Mouse (Mus musculus): ENCODE data around the gene Rps18.
A peak's percentile ranks its signal among the peaks of the same experiment; 100 is the strongest.
"Not testable (repeated sequence)": the region's sequence is repeated elsewhere in the genome, so short reads cannot be mapped to it uniquely, and the experiment has no call there.

Rps18 gene

DNA sequence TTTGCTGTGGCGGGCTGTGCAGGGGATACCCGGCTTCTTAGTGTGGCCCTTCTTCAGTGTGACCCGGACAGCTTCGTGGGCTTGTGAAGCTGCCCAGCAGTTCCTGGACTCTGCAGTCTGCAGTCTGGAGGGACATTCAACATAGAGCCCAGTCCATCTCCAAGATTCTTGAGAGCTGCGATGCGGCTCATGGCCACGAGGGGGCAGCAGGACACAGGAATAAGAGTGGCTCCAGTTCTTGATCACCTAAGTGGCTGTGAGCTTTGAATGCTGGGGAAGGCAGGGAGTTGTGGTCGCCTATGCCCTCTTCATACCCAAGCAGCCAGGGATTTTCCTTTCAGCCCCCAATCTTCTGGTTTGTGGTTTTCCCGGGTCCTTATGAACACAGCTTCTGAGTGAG is 12.7 kb upstream of the Rps18 start:
- peak; percentile 88 for DNase-seq

DNA sequence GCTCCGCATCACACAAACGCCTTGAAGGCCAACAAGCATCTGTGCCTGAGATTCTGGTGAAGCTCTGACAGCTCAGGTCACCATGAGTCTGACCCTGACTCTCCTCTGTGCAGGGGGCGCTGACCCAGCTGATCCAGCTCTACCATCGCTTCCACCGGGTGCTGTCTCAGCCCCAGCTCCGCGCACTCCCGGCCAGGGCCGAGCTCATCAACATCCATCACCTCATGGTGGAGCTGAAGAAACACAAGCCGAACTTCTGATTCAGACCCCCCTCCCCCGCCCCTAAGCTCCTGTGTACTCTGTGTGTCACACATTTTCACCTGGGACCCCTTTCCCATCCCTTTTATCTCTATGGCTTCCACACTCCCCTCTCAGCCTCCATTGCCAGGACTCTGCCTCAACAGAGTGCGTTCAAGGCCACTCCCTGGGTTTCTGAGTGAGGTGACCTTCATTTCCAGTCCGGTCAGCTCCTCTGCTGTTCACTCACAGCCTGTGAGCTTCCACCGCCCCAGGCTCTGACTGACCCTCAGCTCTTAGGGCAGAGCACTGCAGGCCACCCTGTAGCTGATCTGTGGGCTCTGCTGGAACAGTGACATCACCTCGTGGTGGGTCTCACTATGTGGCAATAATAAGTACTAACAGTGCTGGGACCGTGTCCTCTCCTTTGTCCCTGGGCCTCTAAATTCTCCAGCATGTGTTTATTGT is 10.2 kb upstream of the Rps18 start:
- DNase-seq: no peak

DNA sequence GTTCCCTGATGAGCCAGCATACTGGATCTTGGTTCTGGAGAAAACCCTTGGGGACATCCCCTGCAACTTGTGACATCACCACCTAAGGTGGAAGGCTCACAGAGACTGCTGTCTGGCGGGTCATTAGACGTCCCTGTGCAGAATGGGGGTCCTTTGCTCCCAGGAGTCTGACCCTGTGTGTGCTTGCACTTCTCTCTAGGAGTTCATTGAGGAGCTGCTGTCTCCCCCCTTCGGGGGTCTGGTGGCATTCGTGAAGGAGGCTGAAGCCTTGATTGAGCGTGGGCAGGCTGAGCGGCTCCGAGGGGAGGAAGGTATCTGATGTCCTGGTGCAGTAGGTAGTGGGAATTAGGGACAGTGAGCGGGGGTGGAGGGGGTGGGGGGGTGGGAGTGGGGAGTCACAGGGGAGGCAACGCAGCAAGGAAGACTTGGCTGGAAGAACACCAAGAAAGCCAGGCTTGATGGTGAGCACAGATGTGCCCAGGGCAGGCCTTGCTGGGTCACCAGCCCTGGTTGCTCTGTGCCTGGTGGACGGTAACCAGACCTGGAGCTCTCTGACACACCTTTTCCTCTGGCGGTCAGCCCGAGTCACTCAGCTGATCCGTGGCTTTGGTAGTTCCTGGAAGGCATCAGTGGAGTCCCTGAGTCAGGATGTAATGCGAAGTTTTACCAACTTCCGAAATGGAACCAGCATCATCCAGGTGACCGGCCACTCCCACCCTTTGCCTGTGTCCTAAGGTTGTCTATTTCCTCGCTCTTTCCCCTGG is 9.5 kb upstream of the Rps18 start:
- DNase-seq: no peak

DNA sequence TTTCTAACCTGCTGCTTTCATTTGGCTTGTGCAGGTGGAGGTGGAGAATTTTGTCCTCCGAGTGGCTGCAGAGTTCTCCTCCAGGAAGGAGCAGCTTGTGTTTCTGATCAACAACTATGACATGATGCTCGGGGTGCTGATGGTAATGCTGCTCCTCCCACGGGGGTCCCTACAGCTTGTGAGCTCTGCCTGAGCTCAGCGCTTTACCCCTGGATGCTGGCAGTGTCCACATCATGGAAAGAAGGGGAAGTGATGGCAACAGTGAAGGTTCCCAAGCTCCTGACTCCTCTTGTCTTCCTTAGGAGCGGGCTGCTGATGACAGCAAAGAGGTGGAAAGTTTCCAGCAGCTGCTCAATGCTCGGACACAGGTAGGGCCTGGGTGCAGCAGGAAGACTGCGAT is 7.1 kb upstream of the Rps18 start:
- DNase-seq: no peak

DNA sequence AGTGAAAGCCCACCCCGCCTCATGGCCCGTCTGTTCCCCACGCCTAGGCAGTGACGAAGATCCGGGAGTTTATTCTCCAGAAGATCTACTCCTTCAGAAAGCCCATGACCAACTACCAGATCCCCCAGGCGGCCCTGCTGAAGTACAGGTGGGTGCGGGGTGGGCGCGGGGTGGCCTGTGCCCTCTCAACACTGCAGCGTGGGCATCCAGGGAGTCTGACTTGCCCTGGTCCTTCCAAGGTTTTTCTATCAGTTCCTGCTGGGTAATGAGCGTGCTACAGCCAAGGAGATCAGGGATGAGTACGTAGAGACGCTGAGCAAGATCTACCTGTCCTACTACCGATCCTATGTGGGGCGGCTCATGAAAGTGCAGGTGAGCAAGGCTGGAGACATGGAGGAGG is 4.1 kb upstream of the Rps18 start:
- no peak for DNase-seq

DNA sequence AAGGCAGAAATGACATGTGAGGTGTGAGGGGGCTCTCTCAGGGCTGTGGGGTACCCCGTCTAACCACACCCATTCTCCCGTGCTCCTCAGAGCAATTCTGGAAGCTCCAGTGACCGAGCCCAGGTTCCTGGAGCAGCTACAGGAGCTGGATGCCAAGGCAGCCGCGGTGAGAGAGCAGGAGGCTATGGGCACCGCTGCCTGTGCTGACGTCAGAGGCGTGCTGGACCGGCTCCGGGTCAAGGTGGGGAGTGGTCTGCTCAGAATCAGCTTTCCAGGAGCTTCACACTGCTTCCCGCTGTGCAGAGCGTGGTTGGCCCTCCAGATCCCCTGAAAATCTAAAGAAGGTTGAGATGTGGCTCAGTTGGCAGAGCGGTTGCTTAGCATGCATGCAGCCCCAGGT is 3.3 kb upstream of the Rps18 start:
- DNase-seq: peak; percentile 29

DNA sequence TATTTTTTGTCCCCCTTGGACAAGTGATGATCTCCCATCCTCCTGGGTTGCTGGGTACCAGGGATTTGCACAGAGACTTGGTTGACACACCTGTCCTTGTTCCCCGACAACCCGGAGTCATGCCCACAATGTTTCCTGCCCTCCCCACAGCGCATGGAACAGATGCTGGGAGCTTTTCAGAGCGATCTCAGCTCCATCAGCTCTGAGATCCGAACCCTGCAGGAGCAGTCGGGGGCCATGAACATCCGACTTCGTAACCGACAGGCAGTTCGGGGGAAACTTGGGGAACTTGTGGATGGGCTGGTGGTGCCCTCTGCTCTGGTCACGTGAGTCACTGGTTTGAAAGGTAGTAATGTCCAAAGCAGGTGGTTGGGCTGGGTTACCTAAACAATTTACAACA is 2.6 kb upstream of the Rps18 start:
- DNase-seq: no peak

DNA sequence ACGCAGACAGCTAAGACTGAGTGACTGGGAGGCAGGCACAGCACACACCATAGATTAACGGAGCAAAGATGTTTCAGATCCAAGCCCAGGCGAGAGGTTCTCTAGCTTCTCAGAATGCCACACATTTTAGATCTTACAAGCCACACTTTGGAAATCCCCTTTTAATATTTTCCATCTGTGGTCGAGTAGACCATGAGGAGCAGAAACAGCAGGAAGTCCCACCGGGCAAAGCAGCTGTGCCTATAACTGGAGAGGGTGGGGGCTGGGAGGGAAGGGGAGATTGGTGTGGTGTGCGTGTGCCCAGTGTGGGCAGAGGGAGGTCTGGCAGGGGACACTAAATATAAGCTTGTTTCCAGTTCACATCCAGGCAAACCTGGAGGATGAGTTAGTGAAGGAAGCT is 1.7 kb upstream of the Rps18 start:
- no peak for DNase-seq

DNA sequence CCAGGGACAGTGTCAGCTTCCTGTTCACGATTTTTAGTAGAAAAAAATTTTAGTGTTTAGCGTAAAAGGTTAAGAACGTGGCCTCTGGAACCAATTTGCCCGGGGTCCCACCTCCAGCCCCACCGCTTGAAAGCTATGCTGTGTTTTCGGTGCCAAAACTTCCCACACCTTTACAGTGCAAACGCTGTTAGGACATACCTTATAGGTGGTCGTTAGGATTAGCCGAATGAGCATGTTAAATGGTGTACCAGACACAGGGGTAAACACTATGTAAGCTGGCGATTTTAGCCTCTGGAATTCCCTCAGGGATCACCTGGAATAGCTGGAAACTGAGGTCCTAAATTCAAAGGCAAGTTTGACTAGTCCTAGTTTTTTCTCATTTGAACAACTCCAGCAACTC is 535 bp upstream of the Rps18 start:
- no peak for DNase-seq

DNA sequence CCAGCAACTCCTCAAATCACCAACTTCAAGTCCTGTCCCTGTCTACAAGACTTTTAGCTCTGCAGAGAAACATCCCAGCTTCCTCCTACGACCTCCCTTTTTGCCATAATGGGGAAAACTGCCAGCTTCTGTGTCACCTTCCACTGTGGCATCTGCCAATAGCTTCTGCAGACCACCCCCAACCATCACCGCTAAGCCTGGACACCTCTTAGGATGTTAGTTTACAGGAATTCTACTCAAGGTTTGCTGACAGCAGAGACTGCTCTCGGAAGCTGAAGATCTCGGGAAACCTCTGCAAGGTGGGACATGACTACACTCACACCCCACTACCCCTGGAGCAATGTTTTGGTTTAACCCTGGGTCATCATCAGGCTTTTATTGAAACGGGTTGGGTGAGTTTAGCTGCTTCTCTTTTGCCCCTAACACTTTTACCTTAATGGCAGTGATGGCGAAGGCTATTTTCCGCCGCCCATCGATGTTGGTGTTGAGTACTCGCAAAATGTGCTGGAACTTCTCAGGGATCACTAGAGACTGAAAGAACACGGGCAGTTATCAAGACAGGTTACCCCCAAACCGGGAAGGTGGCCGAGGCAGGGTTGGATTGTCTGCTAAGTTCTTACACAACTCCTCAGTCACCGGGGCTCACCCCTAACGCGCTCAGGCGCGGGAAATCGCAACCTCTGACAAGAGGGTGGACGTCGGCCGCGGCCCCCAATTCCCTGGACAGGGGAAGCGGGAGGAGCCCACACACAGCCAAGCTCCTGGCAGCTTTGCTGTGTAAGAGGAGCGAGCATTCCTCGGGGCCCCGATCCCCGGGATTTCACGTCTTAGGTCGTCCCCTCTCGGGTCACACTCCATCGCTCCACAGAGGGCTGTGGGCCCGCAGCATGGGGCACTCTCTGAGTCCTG is 901 bp downstream of the Rps18 start:
- no peak for DNase-seq

DNA sequence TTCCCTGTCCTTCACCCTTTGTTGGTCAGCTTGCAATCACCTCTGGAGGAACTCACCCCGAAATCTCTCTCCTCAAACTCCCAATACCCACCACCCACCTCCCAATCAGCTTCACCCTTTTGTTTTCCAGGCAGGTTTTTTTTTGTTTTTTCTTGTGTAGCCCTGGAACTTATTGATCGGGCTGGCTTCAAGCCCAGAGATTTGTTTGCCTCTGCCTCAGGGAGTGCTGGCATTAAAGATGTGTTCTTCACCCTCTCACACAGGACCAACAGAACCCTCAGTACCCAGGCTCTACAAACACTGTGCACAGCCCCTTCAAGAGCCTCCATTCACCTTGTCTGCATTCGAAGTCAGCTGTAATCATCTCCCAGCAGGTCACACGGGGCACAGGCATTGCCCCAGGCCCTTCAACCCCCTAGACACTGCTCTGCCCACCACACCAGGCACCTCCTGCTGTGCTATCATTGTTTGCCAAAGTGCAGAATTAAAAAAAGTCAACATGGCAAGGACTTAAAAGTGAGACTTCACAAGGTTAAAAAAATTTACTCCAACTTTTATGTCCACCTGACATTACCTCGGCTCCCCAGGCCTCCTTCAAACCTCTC is 1.7 kb downstream of the Rps18 start:
- DNase-seq: no peak

DNA sequence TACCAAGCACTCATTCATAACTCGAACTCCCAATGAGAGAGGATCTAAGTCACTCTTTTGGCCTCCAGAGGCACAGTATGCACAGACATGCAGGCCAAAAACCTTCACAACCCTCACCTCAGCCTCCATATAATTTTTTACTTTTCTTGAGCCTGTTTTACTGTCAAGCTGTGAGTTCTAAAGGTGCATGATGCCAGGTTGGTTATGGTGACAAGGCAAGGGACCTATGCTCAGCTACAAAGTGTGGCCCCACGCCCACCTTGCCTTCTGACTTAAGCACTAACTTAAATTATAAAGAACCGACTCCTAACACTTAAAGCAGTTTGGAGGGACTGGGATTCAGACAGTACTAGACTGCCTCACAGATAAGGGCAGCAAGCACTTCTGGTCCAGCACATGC is 2.5 kb downstream of the Rps18 start:
- no peak for DNase-seq

DNA sequence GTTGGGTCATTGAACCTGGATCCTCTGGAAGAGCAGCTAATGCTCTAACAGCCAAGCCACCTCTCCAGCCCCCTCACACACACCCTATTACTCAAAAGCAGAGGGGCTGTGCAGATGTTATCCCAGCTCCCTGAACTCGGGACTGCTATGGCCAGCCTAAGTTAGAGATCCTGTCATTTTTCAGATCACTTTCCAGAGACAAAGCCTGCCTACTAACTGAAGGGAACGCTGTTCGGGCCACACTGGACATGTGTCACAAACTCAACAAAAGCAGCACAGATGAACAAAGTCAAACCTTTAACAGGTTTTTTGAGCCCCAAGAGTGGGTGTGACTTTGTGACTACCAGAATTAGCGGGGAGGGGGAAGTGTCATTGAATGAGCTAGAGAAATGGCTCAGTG is 2.9 kb downstream of the Rps18 start:
- DNase-seq: no peak

DNA sequence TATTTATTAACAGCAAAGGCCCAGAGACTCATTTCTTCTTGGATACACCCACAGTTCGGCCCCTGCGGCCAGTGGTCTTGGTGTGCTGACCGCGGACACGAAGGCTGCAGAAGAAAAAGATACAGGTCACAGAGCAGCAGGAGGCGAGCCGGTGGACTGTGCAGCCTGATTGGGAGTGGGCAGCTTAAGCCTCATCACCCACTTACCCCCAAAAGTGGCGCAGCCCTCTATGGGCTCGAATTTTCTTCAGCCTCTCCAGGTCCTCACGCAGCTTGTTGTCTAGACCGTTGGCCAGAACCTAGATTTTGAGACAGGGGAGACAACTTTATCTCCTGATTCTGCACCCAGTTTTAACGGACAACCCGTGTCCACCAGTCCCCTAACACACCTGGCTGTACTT is 3.8 kb downstream of the Rps18 start:
- not testable (repeated sequence) for DNase-seq

DNA sequence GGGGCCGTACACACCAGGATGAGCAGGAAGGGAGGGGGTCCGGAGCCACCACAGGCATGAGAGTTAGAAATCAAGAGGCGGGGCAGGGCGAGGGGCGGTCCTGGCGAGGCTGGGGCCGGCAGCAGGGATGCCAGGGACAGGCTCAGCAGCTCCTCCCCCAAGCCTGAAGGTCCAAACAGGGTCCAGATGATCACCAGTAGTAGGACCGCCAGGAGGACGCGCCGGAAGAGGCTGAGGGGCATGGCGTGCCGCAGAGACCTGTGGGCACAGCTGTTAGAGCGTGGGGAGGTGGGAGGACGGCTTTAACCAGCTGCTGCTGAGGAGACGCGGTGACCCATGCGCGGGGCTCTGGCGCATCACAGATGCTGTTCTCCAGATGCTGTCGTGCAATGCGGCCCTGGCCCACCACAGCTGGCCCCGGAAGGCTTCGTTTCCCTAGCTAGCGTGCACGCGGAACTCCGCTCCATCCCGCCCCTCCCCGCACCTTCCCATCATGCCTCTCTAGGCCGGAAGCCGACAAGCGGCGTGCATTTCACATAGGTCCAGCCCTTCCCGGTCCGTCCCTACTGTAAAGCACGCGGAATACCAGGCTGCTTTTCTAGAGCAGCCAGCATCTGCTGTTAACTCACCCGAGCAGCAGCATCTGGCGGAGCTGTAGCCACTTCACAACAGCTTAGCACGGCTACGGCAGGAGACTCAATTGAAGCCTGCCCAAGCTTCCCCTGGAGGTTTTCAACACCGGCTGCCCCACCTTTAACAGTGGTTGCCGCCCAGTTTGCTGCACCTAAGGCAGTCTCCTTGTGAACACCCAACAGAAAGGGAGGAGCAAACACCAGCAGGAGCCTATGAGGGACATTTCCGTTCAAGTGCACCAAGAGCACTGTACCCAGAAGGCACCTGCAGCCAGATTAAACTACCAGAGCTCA is 4.5 kb downstream of the Rps18 start, which contains the start of gene B3galt4:
Gene B3galt4 (minus strand): TSS at position 468 of the 926 bp plus-strand sequence.
- peak; percentile 93 for DNase-seq

DNA sequence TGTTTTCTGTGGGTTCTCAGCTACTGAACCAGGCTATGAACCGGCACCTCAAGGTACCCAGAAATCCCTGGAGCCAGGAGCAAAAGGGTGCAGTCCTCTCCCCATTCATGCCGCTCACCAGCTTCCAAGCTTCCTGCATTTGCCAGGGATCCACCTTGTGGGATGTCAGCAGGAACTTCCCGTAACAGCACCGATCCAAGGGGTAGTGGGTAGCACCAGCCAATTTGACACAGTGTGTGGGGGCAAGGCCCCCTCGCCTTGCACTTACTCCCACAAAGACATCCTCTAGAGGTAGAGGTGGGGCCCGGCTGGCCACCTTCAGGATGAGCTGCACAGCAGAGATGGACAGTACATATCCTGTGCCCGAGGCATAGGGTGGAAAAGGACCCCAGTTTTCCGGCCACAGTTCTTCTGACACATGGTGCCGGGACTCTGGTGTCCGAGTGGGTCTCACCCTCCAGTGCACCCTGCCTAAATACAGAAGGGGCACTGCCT is 5.6 kb downstream of the Rps18 start:
- DNase-seq: peak; percentile 14

DNA sequence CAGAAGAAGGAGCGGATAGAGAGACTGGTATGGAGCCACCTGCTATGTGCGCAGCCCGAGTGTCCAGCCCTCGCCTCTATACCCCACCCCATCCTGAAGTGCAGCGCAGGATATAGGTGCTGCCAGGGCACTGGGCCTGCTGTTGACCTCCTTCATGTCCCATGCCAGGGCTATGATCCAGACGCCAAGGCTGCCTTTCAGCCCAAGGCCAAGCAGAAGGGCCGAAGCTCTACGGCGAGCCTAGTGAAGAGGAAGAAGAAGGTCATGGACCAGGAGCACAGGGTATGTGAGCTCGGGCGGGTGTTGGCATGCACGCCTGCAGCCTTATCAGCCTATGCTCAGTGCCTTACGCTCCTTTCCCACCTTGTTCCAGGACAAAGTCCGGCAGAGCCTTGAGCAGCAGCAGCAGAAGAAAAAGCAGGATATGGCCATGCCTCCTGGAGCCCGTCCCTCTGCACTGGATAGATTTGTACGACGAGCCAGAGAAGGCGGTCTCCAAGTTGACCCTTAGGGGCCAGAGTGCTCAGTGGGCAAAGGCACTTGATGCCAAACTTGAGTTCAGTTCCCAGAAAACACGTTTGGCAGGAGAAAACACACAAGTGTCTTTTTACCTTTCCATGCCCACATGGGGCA is 6.8 kb downstream of the Rps18 start:
- no peak for DNase-seq

DNA sequence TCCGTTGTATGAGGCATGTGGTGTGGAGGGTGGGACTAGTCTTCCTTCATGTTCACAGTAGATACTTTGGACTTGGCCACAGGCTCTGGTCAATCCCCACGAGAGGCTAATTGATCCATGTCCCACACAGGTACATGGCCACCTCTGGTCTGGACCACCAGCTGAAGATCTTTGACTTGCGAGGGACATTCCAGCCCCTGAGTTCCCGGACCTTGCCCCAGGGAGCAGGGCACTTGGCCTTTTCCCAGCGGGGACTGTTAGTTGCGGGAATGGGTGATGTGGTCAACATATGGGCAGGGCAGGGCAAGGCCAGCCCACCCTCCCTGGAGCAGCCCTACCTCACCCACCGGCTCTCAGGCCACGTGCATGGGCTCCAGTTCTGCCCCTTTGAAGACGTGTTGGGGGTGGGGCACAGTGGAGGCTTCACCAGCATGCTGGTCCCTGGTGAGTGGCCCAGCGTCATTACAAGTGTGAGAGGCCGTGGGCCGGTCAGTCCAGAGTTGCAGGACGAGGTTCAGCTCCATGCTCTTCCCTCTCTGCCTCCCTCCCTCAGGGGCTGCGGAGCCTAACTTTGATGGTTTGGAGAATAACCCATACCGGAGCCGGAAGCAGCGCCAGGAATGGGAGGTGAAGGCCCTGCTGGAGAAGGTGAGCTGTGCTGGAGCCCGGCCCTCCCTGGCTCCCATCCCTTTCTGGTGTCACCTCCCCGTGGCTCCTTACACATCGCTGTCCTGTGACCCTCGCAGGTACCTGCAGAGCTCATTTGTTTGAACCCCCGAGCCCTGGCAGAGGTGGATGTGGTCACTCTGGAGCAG is 7.5 kb downstream of the Rps18 start:
- DNase-seq: peak; percentile 20

DNA sequence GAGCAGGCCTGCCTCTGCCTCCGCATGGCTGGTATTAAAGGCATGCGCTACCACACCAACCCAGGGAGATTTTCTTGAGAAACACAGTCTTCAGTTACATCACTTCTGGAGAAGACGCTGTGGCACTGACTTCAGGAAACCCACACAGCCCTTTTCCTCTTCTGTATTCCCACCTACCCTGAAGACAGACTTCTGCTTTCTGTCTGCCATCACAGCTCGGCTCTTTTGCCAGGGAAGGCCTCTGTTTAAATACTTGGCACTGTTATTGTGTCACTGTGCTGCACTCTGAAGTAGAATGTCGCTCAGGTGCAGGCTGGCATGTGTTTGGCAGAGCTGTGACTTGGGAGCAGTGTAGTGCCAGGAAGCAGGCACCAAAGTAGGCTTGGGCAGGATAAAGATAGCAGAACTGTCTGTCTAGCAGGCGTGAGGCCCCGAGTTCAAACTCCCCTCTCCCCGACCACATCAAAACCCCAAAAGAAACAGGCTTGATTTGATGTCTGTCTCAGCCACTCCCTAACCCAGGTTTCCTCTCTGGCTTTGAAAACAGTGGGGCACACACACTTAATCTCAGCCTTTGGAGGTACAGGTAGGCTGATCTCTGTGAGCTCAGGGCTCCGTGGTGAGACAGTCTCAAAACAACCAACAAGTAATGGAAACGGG is 8.2 kb downstream of the Rps18 start:
- no peak for DNase-seq

DNA sequence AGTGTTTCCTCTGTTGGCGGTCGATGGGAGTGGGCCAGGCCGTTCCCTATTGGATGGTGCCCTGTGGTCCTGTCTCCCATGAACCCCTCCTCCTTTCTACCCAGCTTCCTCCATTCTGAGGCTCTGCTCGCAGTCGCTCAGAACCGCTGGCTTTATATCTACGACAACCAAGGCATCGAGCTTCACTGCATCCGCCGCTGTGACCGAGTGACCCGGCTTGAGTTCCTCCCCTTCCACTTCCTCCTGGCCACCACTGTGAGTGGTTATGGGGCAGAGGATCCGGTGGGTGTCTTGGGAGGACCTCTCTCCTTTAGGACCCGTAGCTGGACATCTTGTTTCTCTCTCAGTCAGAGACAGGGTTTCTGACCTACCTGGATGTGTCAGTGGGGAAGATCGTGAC is 12.3 kb downstream of the Rps18 start:
- DNase-seq: no peak
